Mouse (Mus musculus) stomach, embryonic 15.5 days (tissue): Measurements from ENCODE around the gene Slc27a2. TPM values are rescaled to one million over a fixed set of nuclear protein-coding genes. Genes with fewer than 3 reads are reported as not detected.
A peak's percentile ranks its signal among the peaks of the same experiment; 100 is the strongest.

Experiments used
- ATAC-seq: fragments of 200-750 bp; cut with Nextera tagmentation; 2 replicates; pipeline ENCODE4 v1.8.0; 2017; ENCODE audit warnings: low read depth, moderate number of reproducible peaks, moderate TSS enrichment; ENCODE audit not compliant: insufficient read depth, low FRiP score
- H3K27ac ChIP-seq: fragments of 300-500 bp; sonication (generic); 2 replicates; pipeline ENCODE4 v1.5.1; 2015; ENCODE audit warnings: mild to moderate bottlenecking, inconsistent platforms
- H3K27me3 ChIP-seq: fragments of 300-500 bp; sonication (generic); replicated peaks from 2 replicates; pipeline ENCODE4 v1.6.1; 2015; ENCODE audit warnings: inconsistent platforms
- H3K36me3 ChIP-seq: fragments of 300-500 bp; sonication (generic); 2 replicates; pipeline ENCODE4 v1.6.1; 2015; ENCODE audit warnings: inconsistent platforms
- H3K4me1 ChIP-seq: fragments of 300-500 bp; sonication (generic); 2 replicates; pipeline ENCODE4 v1.6.1; 2015; ENCODE audit warnings: inconsistent platforms
- H3K4me2 ChIP-seq: fragments of 300-500 bp; sonication (generic); 2 replicates; pipeline ENCODE4 v1.6.1; 2015; ENCODE audit warnings: mild to moderate bottlenecking, inconsistent platforms
- H3K4me3 ChIP-seq: fragments of 300-500 bp; sonication (generic); replicated peaks from 2 replicates; pipeline ENCODE4 v1.5.1; 2015; ENCODE audit warnings: inconsistent platforms
- H3K9ac ChIP-seq: fragments of 300-500 bp; sonication (generic); 2 replicates; pipeline ENCODE4 v1.6.1; 2015; ENCODE audit warnings: inconsistent platforms
- H3K9me3 ChIP-seq: fragments of 300-500 bp; sonication (generic); 2 replicates; pipeline ENCODE4 v1.6.1; 2016; ENCODE audit warnings: inconsistent platforms
- WGBS: fragments of 180-500 bp; shearing (Covaris S2); methylation state at CpG from one replicate; pipeline ENCODE4 v1.1.7; 2015; 5-methylcytosine and 5-hydroxymethylcytosine counted together
- polyA plus RNA-seq: library from polyadenylated mRNA; unstranded; fragments of >200 nt; fragmentation: Nextera tagmentation; extraction: Ambion mirVana; gene quantifications from 2 replicates; pipeline ENCODE4 v1.2.1, GENCODE M21; 2015

The Slc27a2 gene
- polyA plus RNA-seq, 1 experiment from 2014 or later = 8.3 TPM

DNA sequence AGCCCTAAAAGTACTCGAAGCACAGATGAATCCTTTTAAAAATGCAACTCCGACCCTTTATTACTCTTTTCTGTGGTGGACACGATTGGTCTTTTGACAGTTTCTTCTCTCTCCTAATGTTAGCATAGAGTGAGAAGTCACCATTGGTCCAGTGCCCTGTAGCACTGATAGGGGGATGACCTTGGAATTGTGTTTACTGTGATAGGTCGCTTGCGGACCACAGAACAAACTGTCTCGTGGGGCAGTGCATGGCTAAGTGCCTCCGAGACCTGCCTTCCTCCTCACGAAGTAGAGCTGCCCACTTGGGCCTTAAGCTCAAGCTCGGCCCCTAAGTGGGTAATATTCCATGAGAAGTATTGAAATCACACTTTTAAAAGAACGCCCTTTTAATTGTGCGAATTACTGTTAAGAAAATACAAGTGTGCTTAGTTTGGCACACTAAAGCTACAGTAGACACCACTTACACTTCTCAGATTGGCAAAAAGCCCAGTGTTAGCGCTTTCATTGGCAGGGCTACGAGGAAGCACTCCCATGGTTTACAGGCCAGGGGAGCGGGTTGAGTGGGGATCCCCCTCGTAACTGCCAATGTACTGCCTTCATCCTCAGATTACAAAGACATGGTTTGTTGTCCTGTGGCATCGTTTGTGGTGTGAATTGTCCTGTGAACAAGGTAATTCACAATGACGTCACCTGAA lies 11.4 kb downstream of the Slc27a2 start:
- H3K27me3 ChIP-seq = no peaks in the 10 kb centered on the region
- H3K4me3 ChIP-seq = no peak overlapping the region
- H3K4me2 ChIP-seq = no peak overlapping the region
- no peaks in the 10 kb centered on the region for H3K9me3 ChIP-seq
- no peaks in the 10 kb centered on the region for H3K4me1 ChIP-seq
- no peak overlapping the region for H3K9ac ChIP-seq
- WGBS = 68% methylated on average over 17 of the region's 17 CpGs
- ATAC-seq = no peak
- H3K27ac ChIP-seq = no peak overlapping the region
- H3K36me3 ChIP-seq = no peaks in the 10 kb centered on the region

- Histone ChIP-seq H3K9me3 (no peaks in the 10 kb centered on the region), H3K9ac (no peak overlapping the region), H3K4me2 (no peak overlapping the region), H3K27me3 (no peaks in the 10 kb centered on the region), H3K4me3 (no peak overlapping the region), H3K36me3 (no peaks in the 10 kb centered on the region), H3K27ac (no peak overlapping the region), H3K4me1 (no peaks in the 10 kb centered on the region)
- 57% methylated on average over 1 of the region's 1 CpGs for WGBS
- ATAC-seq = no peak
These were observed 20.0 kb downstream of the Slc27a2 start for GRCm38 (mm10) chr2:126572163-126572562.

- no peak overlapping the region for H3K27ac ChIP-seq
- H3K27me3 ChIP-seq = no peaks in the 10 kb centered on the region
- H3K4me1 ChIP-seq = no peaks in the 10 kb centered on the region
- ATAC-seq = no peak
- H3K4me3 ChIP-seq = no peak overlapping the region
- H3K36me3 ChIP-seq = no peaks in the 10 kb centered on the region
- 86% methylated on average over 4 of the region's 4 CpGs for WGBS
- no peak overlapping the region for H3K4me2 ChIP-seq
- H3K9ac ChIP-seq = no peak overlapping the region
- no peaks in the 10 kb centered on the region for H3K9me3 ChIP-seq
These were observed 20.5 kb downstream of the Slc27a2 start for GRCm38 (mm10) chr2:126572747-126573146.

- WGBS = 73% methylated on average over 11 of the region's 11 CpGs
- ATAC-seq = no peak
These were observed 23.4 kb downstream of the Slc27a2 start for GRCm38 (mm10) chr2:126575391-126576176.

DNA sequence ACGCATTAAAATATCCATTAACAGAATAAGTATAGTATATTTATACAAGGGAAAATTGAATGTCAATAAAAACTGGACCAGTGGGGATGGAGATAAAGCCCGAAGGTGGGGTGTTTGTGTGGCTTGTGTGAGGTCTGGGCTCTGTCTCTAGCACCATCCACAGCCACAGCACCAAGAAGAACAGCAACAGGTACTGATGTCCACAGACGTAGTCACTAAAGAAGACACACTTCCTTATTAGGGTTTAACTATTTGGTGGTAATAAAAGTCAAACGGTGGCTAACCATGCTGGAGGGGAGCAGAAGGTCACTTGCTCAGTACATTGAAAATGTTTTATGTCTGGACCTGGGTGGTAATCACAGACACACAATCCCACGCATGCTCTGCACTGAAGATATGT lies 25.2 kb downstream of the Slc27a2 start:
- ATAC-seq = no peak
- Histone ChIP-seq H3K27ac (no peak overlapping the region), H3K9me3 (no peaks in the 10 kb centered on the region), H3K9ac (no peak overlapping the region), H3K4me1 (no peaks in the 10 kb centered on the region), H3K4me3 (no peak overlapping the region), H3K36me3 (no peaks in the 10 kb centered on the region), H3K4me2 (no peak overlapping the region), H3K27me3 (no peaks in the 10 kb centered on the region)
- WGBS = 78% methylated on average over 5 of the region's 5 CpGs

More at GRCm38 (mm10) chr2:126575391-126576176, 23.4 kb downstream of the Slc27a2 start:
- H3K9ac ChIP-seq = no peak overlapping the region
- no peak overlapping the region for H3K4me3 ChIP-seq
- H3K9me3 ChIP-seq = no peaks in the 10 kb centered on the region
- H3K4me1 ChIP-seq = no peaks in the 10 kb centered on the region
- no peaks in the 10 kb centered on the region for H3K36me3 ChIP-seq
- no peak overlapping the region for H3K4me2 ChIP-seq
- no peaks in the 10 kb centered on the region for H3K27me3 ChIP-seq
- H3K27ac ChIP-seq = no peak overlapping the region

DNA sequence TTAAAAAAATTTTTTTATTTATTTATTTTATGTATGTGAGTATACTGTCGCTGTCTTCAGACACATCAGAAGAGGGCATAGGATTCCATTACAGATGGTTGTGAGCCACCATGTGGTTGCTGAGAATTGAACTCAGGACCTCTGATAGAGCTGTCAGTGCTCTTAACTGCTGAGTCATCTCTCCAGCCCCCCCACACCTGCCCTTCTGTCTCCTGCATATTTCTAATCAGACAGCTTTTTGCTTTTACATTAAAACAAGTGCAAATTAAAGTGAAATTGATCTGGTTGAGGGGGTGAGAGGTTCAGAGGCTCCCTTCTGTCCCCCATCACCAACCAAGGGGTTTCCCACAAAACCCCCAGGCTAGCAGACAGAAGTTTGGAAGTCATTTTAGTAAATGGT lies 27.1 kb downstream of the Slc27a2 start:
- H3K36me3 ChIP-seq = no peaks in the 10 kb centered on the region
- H3K9ac ChIP-seq = no peak overlapping the region
- no peak overlapping the region for H3K27ac ChIP-seq
- H3K9me3 ChIP-seq = no peaks in the 10 kb centered on the region
- H3K27me3 ChIP-seq = no peaks in the 10 kb centered on the region
- 94% methylated on average over 1 of the region's 1 CpGs for WGBS
- ATAC-seq = no peak
- H3K4me3 ChIP-seq = no peak overlapping the region
- H3K4me1 ChIP-seq = no peaks in the 10 kb centered on the region
- no peak overlapping the region for H3K4me2 ChIP-seq

GRCm38 (mm10) chr2:126583960-126584359 lies 31.8 kb downstream of the Slc27a2 start:
- H3K36me3 ChIP-seq = no peaks in the 10 kb centered on the region
- ATAC-seq = no peak
- no peak overlapping the region for H3K4me3 ChIP-seq
- H3K9ac ChIP-seq = no peak overlapping the region
- H3K9me3 ChIP-seq = no peaks in the 10 kb centered on the region
- no peaks in the 10 kb centered on the region for H3K27me3 ChIP-seq
- no peak overlapping the region for H3K4me2 ChIP-seq
- H3K4me1 ChIP-seq = no peaks in the 10 kb centered on the region
- H3K27ac ChIP-seq = no peak overlapping the region
- 73% methylated on average over 6 of the region's 6 CpGs for WGBS

GRCm38 (mm10) chr2:126584621-126585369 lies 32.6 kb downstream of the Slc27a2 start:
- no peaks in the 10 kb centered on the region for H3K27me3 ChIP-seq
- no peak overlapping the region for H3K4me3 ChIP-seq
- ATAC-seq = no peak
- no peaks in the 10 kb centered on the region for H3K4me1 ChIP-seq
- no peaks in the 10 kb centered on the region for H3K9me3 ChIP-seq
- H3K9ac ChIP-seq = no peak overlapping the region
- H3K36me3 ChIP-seq = no peaks in the 10 kb centered on the region
- no peak overlapping the region for H3K27ac ChIP-seq
- no peak overlapping the region for H3K4me2 ChIP-seq
- 70% methylated on average over 8 of the region's 8 CpGs for WGBS

DNA sequence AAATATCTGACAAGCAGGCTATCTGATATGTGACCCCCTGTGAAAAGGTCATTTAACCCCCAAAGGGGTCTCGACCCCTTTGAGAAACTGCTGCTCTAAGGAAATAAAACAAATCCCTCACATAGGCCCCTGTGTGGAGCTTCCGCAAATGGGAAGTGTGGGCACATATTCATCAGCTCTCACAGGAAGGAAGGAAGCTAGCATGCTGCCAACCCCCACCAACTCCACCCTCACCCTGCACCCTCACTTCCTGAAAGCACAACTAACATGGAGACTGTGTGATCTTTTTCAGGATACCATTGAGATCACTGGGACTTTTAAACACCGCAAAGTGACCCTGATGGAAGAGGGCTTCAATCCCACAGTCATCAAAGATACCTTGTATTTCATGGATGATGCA lies 35.3 kb downstream of the Slc27a2 start:
- H3K9me3 ChIP-seq = no peaks in the 10 kb centered on the region
- no peaks in the 10 kb centered on the region for H3K4me1 ChIP-seq
- no peak overlapping the region for H3K4me2 ChIP-seq
- no peak overlapping the region for H3K4me3 ChIP-seq
- 81% methylated on average over 3 of the region's 3 CpGs for WGBS
- no peaks in the 10 kb centered on the region for H3K36me3 ChIP-seq
- H3K9ac ChIP-seq = no peak overlapping the region
- no peaks in the 10 kb centered on the region for H3K27me3 ChIP-seq
- ATAC-seq = no peak
- no peak overlapping the region for H3K27ac ChIP-seq

DNA sequence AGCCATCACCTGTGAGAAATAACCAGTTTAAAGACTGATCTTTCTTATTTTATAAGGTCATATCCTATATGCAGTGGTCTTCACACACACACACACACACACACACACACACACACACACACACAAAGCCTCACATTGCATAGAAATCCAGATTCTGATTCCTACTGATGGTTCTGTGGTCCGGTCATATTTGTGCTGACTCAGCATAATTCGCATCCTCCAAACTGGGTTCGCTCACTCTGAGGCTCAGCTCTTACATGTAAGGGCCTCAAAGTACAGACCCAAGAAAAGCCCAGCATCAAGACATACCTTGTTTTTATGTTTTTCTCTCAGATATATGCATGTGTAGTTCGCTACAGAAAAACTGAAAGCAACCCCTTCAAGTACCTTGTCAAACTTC lies 39.1 kb downstream of the Slc27a2 start:
- no peak for ATAC-seq
- H3K9ac ChIP-seq = no peak overlapping the region
- no peaks in the 10 kb centered on the region for H3K36me3 ChIP-seq
- 89% methylated on average over 4 of the region's 4 CpGs for WGBS
- H3K4me3 ChIP-seq = no peak overlapping the region
- H3K4me2 ChIP-seq = no peak overlapping the region
- H3K4me1 ChIP-seq = no peaks in the 10 kb centered on the region
- no peaks in the 10 kb centered on the region for H3K9me3 ChIP-seq
- no peak overlapping the region for H3K27ac ChIP-seq
- H3K27me3 ChIP-seq = no peaks in the 10 kb centered on the region

- 0 out of 2 replicates have a peak, but pooled peaks cover 4% of the 10 kb centered on the region for H3K4me1 ChIP-seq
- ATAC-seq = no peak
- H3K4me3 ChIP-seq = peak overlapping the region; percentile 33
- H3K27me3 ChIP-seq = no peaks in the 10 kb centered on the region
- no peaks in the 10 kb centered on the region for H3K36me3 ChIP-seq
- peak overlapping the region; percentile 66 for H3K4me2 ChIP-seq
- WGBS = 30% methylated on average over 26 of the region's 26 CpGs
- no peak overlapping the region for H3K27ac ChIP-seq
- 0 out of 2 replicates have a peak overlapping the region, but pooled peaks have one; percentile 16 for H3K9ac ChIP-seq
- H3K9me3 ChIP-seq = no peaks in the 10 kb centered on the region
These were observed 41.8 kb downstream of the Slc27a2 start for GRCm38 (mm10) chr2:126593831-126594610.
